Mouse (Mus musculus): ENCODE measurements around the gene Lrrc8d. TPM values are rescaled to one million over a fixed set of nuclear protein-coding genes. Genes with fewer than 3 reads are reported as not detected.

Lrrc8d gene
- polyA plus RNA-seq, 1 experiment, result 25.4 TPM

- TF ChIP-seq CTCF (IDR thresholded peaks at IDR 0.05; ENCODE audit: borderline replicate concordance, extremely low read depth, insufficient read depth, insufficient read length) (no peak), POLR2A (IDR thresholded peaks at IDR 0.05; ENCODE audit: borderline replicate concordance, extremely low read depth, insufficient read depth, insufficient read length, poor library complexity, severe bottlenecking) (no peak)
- DNase-seq (ENCODE audit: low read depth), result no peak
Observed at GRCm38 (mm10) chr5:105778723-105779122, 79.0 kb downstream of the Lrrc8d start.

DNA sequence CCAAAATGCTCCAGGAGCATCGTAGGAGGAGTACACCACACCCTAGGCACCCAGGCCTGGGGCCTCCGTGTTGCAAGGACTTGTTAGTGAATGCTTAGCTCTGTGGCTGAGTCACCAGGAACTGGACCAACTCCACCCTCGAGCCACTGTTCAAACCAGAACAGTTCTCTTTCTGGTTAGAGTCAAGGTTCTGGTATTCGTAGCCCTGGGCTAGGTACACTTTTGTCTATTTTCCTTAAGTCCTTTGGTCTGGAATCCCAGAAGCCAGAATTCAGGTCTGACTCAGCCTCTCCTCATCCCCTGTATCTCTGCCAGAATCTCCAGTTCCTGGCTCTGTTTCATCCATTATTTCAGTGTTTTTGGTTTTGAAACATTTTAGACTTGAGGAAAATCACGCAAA is 79.6 kb downstream of the Lrrc8d start:
- DNase-seq (ENCODE audit: low read depth), result no peak

GRCm38 (mm10) chr5:105783848-105784247 is 84.1 kb downstream of the Lrrc8d start:
- TF ChIP-seq CTCF (IDR thresholded peaks at IDR 0.05; ENCODE audit: borderline replicate concordance, extremely low read depth, insufficient read depth, insufficient read length) (no peak), POLR2A (IDR thresholded peaks at IDR 0.05; ENCODE audit: borderline replicate concordance, extremely low read depth, insufficient read depth, insufficient read length, poor library complexity, severe bottlenecking) (no peak)
- DNase-seq (ENCODE audit: low read depth), result no peak

More for the DNA sequence above, 79.6 kb downstream of the Lrrc8d start:
- TF ChIP-seq CTCF (IDR thresholded peaks at IDR 0.05; ENCODE audit: borderline replicate concordance, extremely low read depth, insufficient read depth, insufficient read length) (no peak), POLR2A (IDR thresholded peaks at IDR 0.05; ENCODE audit: borderline replicate concordance, extremely low read depth, insufficient read depth, insufficient read length, poor library complexity, severe bottlenecking) (no peak)

GRCm38 (mm10) chr5:105784724-105785123 is 85.0 kb downstream of the Lrrc8d start:
- no peak for DNase-seq (ENCODE audit: low read depth)
- no peak for TF ChIP-seq POLR2A (IDR thresholded peaks at IDR 0.05; ENCODE audit: borderline replicate concordance, extremely low read depth, insufficient read depth, insufficient read length, poor library complexity, severe bottlenecking)

DNA sequence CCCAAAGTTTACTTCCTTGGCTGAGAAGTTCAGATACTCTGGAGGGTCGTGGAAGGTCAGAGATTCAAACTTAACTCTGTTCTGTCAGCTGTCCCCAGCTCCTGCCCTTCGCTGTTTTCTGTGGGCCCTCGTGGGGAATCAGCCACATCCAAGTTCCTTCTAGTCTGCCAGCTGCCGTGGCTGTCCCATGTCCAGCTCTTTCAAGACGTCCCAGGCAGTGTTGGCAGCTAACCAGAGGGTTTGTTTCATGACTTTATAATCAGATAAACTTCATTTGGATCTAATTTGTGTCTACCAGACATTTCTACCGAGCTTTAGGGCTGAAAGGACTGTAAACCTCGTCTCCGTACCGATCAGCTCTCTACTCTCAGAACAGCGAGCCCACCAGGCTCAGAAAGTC is 87.8 kb downstream of the Lrrc8d start:
- no peak for TF ChIP-seq POLR2A (IDR thresholded peaks at IDR 0.05; ENCODE audit: borderline replicate concordance, extremely low read depth, insufficient read depth, insufficient read length, poor library complexity, severe bottlenecking)
- no peak for TF ChIP-seq CTCF (IDR thresholded peaks at IDR 0.05; ENCODE audit: borderline replicate concordance, extremely low read depth, insufficient read depth, insufficient read length)

GRCm38 (mm10) chr5:105789801-105790200 is 90.0 kb downstream of the Lrrc8d start:
- DNase-seq (ENCODE audit: low read depth), result no peak
- TF ChIP-seq POLR2A (IDR thresholded peaks at IDR 0.05; ENCODE audit: borderline replicate concordance, extremely low read depth, insufficient read depth, insufficient read length, poor library complexity, severe bottlenecking), result no peak

More for the DNA sequence above, 87.8 kb downstream of the Lrrc8d start:
- peak; percentile 63 for DNase-seq (ENCODE audit: low read depth)

GRCm38 (mm10) chr5:105792331-105792801 is 92.6 kb downstream of the Lrrc8d start:
- no peak for TF ChIP-seq POLR2A (IDR thresholded peaks at IDR 0.05; ENCODE audit: borderline replicate concordance, extremely low read depth, insufficient read depth, insufficient read length, poor library complexity, severe bottlenecking)
- no peak for TF ChIP-seq CTCF (IDR thresholded peaks at IDR 0.05; ENCODE audit: borderline replicate concordance, extremely low read depth, insufficient read depth, insufficient read length)
- DNase-seq (ENCODE audit: low read depth), result peak; percentile 68

- DNase-seq (ENCODE audit: low read depth), result peak; percentile 73
Observed at GRCm38 (mm10) chr5:105792853-105793547, 93.2 kb downstream of the Lrrc8d start.

GRCm38 (mm10) chr5:105793548-105793940 is 93.8 kb downstream of the Lrrc8d start:
- peak; percentile 32 for DNase-seq (ENCODE audit: low read depth)
- no peak for TF ChIP-seq POLR2A (IDR thresholded peaks at IDR 0.05; ENCODE audit: borderline replicate concordance, extremely low read depth, insufficient read depth, insufficient read length, poor library complexity, severe bottlenecking)
- TF ChIP-seq CTCF (IDR thresholded peaks at IDR 0.05; ENCODE audit: borderline replicate concordance, extremely low read depth, insufficient read depth, insufficient read length), result no peak

More at GRCm38 (mm10) chr5:105792853-105793547, 93.2 kb downstream of the Lrrc8d start:
- TF ChIP-seq CTCF (IDR thresholded peaks at IDR 0.05; ENCODE audit: borderline replicate concordance, extremely low read depth, insufficient read depth, insufficient read length) (no peak), POLR2A (IDR thresholded peaks at IDR 0.05; ENCODE audit: borderline replicate concordance, extremely low read depth, insufficient read depth, insufficient read length, poor library complexity, severe bottlenecking) (no peak)

DNA sequence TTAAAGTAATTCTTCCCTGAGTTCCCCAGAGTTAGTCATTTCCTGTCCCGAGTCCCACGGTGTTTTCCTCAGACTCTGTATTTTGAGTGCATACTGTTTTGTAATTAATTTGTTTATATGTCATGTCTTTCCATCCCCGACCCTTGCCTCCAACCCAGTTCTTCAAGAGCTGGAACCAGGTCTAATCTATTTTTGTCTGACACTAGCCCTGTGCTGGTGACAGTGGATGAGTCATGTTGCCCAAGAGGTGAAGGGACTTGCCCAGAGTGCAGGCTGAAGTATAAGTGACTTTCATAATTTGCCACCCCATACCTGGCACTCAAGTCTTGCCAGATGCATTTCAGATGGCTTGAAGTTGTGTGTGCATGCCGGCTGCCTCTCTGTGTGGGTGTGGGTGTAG is 98.7 kb downstream of the Lrrc8d start:
- TF ChIP-seq CTCF (IDR thresholded peaks at IDR 0.05; ENCODE audit: borderline replicate concordance, extremely low read depth, insufficient read depth, insufficient read length), result no peak
- TF ChIP-seq POLR2A (IDR thresholded peaks at IDR 0.05; ENCODE audit: borderline replicate concordance, extremely low read depth, insufficient read depth, insufficient read length, poor library complexity, severe bottlenecking), result no peak
- no peak for DNase-seq (ENCODE audit: low read depth)

GRCm38 (mm10) chr5:105799850-105800635 is 100.3 kb downstream of the Lrrc8d start:
- no peak for TF ChIP-seq CTCF (IDR thresholded peaks at IDR 0.05; ENCODE audit: borderline replicate concordance, extremely low read depth, insufficient read depth, insufficient read length)
- TF ChIP-seq POLR2A (IDR thresholded peaks at IDR 0.05; ENCODE audit: borderline replicate concordance, extremely low read depth, insufficient read depth, insufficient read length, poor library complexity, severe bottlenecking), result no peak
- DNase-seq (ENCODE audit: low read depth), result peak; percentile 75
